Mouse (Mus musculus) CD4-positive, CD25-positive, alpha-beta regulatory T cell, adult 9 weeks (primary cell): ENCODE results near the gene Rcl1. TPM values are rescaled to one million over a fixed set of nuclear protein-coding genes. Genes with fewer than 3 reads are reported as not detected.

Experiments used
- polyA plus RNA-seq: library from polyadenylated mRNA; unstranded; fragments of 100-300 nt; shearing (Covaris generic); gene quantifications from one replicate; pipeline ENCODE4 v1.2.1, GENCODE M21; 2017

Rcl1 gene
- polyA plus RNA-seq: 50.2 TPM

GRCm38 (mm10) chr19:29100874-29101542 is at the start of gene Rcl1:
TSS of gene Rcl1 (plus strand) at chr19:29101375.

Other genes with a start within 250 kb of the Rcl1 start
- gene Plpp6, start 137.4 kb upstream of the Rcl1 start, polyA plus RNA-seq: 0.72 TPM
- 0.50 TPM for gene 4430402I18Rik, start 133.6 kb upstream of the Rcl1 start, polyA plus RNA-seq
- gene Cdc37l1, start 111.0 kb upstream of the Rcl1 start, polyA plus RNA-seq: 34.6 TPM
- 12.6 TPM for gene Ak3, start 53.4 kb upstream of the Rcl1 start, polyA plus RNA-seq
- gene Jak2, start 150.5 kb downstream of the Rcl1 start, polyA plus RNA-seq: 9.6 TPM
- gene Insl6, start 224.0 kb downstream of the Rcl1 start, polyA plus RNA-seq: 26.8 TPM
- not detected for gene Rln1, start 233.3 kb downstream of the Rcl1 start, polyA plus RNA-seq